In the genomic region with DNA sequence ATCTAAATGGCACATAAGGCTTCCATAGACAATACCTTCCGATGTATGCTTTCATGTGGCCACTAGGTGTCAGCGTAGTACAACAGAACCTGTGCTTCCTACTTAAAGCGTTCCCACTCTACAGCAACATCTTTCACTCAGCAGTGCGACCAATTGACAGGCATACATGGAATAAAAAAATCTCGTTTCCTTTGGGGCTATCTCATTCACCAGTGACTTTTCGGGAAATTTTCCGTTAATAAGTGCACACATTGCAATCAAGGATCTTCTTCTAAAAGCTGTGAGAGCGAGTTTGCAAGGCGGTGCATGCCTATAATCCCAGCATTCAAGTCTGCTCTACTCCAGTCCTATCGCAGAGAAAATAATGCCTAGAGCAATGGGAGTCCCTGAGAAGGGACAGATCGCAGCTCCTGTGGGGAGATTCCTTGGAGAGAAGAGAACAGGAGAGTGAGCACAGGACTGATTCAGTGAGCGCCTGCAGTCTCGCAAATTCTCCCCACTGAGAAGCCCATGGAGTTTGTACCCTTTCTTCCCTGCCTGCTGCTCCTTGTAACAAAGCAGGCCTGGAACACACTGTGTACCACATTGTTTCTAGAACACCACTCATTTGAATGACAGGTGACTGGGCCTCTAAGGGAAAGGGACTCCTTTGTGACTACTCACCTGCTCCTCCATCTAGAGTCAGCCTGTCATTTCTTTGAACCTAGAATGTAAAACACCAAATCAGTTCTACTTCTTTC, we compare ENCODE assay signal across 8 mouse cellular contexts.
DNase-seq lines count a peak whose midpoint lies in the region; ATAC-seq and TF ChIP-seq lines count a peak whose summit lies in the region.

No protein-coding gene starts in this region.

- no peaks in the 10 kb centered on the region for H3K9me3 ChIP-seq in liver, embryonic 12.5 days (replicated peaks)
- no peaks in the 10 kb centered on the region for H3K9me3 ChIP-seq in midbrain, embryonic 10.5 days (replicated peaks)

- H3K4me1 ChIP-seq in liver, adult 2 months (ENCODE audit: control insufficient read depth, insufficient read depth, low read length), result no peaks in the 10 kb centered on the region
- no peaks in the 10 kb centered on the region for H3K4me1 ChIP-seq in liver, embryonic 12.5 days
- H3K4me1 ChIP-seq in midbrain, embryonic 10.5 days, result peaks cover 11% of the 10 kb centered on the region

- no peak overlapping the region for H3K27ac ChIP-seq in liver, adult 2 months (replicated peaks; ENCODE audit: insufficient read depth, low read depth, low read length)
- H3K27ac ChIP-seq in liver, embryonic 12.5 days, result no peak overlapping the region
- peak overlapping the region; percentile 49 for H3K27ac ChIP-seq in midbrain, embryonic 10.5 days (replicated peaks)

- peak; percentile 56 for TF ChIP-seq CTCF in liver, adult 2 months (IDR thresholded peaks at IDR 0.05; ENCODE audit: low read depth, low read length)

- no peak for TF ChIP-seq POLR2A in liver, adult 2 months (IDR thresholded peaks at IDR 0.05; ENCODE audit: extremely low read depth, insufficient read depth, low read length)

- DNase-seq in liver, adult 2 months (ENCODE audit: extremely low read depth, low read depth, low spot score), result peak; percentile 56
- DNase-seq in cerebellum, postnatal 10 days, result peak; percentile 80 to 84
- DNase-seq in frontal cortex, postnatal 10 days (ENCODE audit: low spot score in 2 of 2), result peak; percentile 46 to 66
- DNase-seq in hindlimb bud, embryonic 11.5 days (ENCODE audit: extremely low spot score, low read depth, low spot score), result peak; percentile 47
- peak; percentile 62 for DNase-seq in left cerebral cortex, adult 11 months (ENCODE audit: low spot score)
- peak; percentile 55 for DNase-seq in midbrain, embryonic 10.5 days (ENCODE audit: low spot score)
- DNase-seq in spleen, adult 12 weeks (ENCODE audit: low spot score), result peak; percentile 4

- no peak for ATAC-seq in liver, embryonic 12.5 days

- WGBS in liver, adult 2 months, result 30% methylated on average over 13 of the region's 13 CpGs
- 26% methylated on average over 13 of the region's 13 CpGs for WGBS in liver, embryonic 12.5 days (ENCODE audit: insufficient replicate concordance)
- 17% methylated on average over 13 of the region's 13 CpGs for WGBS in midbrain, embryonic 10.5 days

- no peak overlapping the region for H3K4me2 ChIP-seq in liver, embryonic 12.5 days

- H3K4me3 ChIP-seq in liver, adult 2 months (ENCODE audit: insufficient read depth, low read depth, low read length), result no peak overlapping the region
- no peak overlapping the region for H3K4me3 ChIP-seq in liver, embryonic 12.5 days
- peak overlapping the region; percentile 37 for H3K4me3 ChIP-seq in midbrain, embryonic 10.5 days

- no peaks in the 10 kb centered on the region for H3K36me3 ChIP-seq in liver, adult 2 months (ENCODE audit: control insufficient read depth, insufficient read depth, low read length)
- no peaks in the 10 kb centered on the region for H3K36me3 ChIP-seq in liver, embryonic 12.5 days
- no peaks in the 10 kb centered on the region for H3K36me3 ChIP-seq in midbrain, embryonic 10.5 days

- no peak overlapping the region for H3K9ac ChIP-seq in liver, adult 2 months (ENCODE audit: low read depth, low read length)
- H3K9ac ChIP-seq in liver, embryonic 12.5 days, result no peak overlapping the region

- H3K79me2 ChIP-seq in liver, adult 2 months (ENCODE audit: control insufficient read depth, insufficient read depth, low read length), result no peaks in the 10 kb centered on the region

- no peaks in the 10 kb centered on the region for H3K27me3 ChIP-seq in liver, adult 2 months (ENCODE audit: control insufficient read depth, insufficient read depth, low read length)
- H3K27me3 ChIP-seq in liver, embryonic 12.5 days (replicated peaks), result no peaks in the 10 kb centered on the region
- H3K27me3 ChIP-seq in midbrain, embryonic 10.5 days (ENCODE audit: low read depth, poor library complexity, severe bottlenecking), result no peaks in the 10 kb centered on the region; the same call in 1 of the 2 replicates

Comparison
In these comparisons a context has a peak if more than half of its experiments do, and no peak if none do; other contexts are left out.
1. DNase-seq: peak in every context shown above with its lines; median percentile 82 in cerebellum, postnatal 10 days; 62 in left cerebral cortex, adult 11 months; 56 in liver, adult 2 months; 56 in frontal cortex, postnatal 10 days; 55 in midbrain, embryonic 10.5 days; 47 in hindlimb bud, embryonic 11.5 days; 4 in spleen, adult 12 weeks.